Mouse (Mus musculus): Measurements from ENCODE around the gene Hoxc8.

GRCm38 (mm10) chr15:102965892-102966775, 24.3 kb upstream of the Hoxc8 start:
- peak; percentile 89 for TF ChIP-seq SMC3 (IDR thresholded peaks at IDR 0.05; ENCODE audit: low read depth, low read length)
- TF ChIP-seq CTCF (IDR thresholded peaks at IDR 0.05 in 2 of 3, conservative IDR thresholded peaks at IDR 0.05 in 1 of 3; ENCODE audit: control insufficient read depth in 1 of 3, insufficient read depth in 1 of 3, low read depth in 2 of 3, low read length in 3 of 3, poor library complexity in 1 of 3, severe bottlenecking in 1 of 3) = peak; percentile 94 to 100 (median 100)
